Mouse (Mus musculus): ENCODE measurements at regions not wholly inside any gene's neighbourhood (a gene's known extent, or its start where the extent isn't known, plus 50 kb on each side); places are given as distances from the start of the nearest gene placed in this dataset.

GRCm38 (mm10) chr2:166427390-166427789 lies 271.9 kb upstream of the Sulf2 start:
- no peak overlapping the region for H3K27ac ChIP-seq (replicated peaks; ENCODE audit: low read depth, low read length)

GRCm38 (mm10) chr2:166426960-166427359 lies 271.5 kb upstream of the Sulf2 start:
- Histone ChIP-seq H3K4me2 (ENCODE audit: low read length) (no peak overlapping the region), H3K27ac (replicated peaks; ENCODE audit: low read depth, low read length) (no peak overlapping the region), H3K27me3 (ENCODE audit: control insufficient read depth, insufficient read depth, low read length) (no peaks in the 10 kb centered on the region), H3K9ac (replicated peaks; ENCODE audit: low read length) (no peak overlapping the region), H3K36me3 (ENCODE audit: control insufficient read depth, insufficient read depth, low read length) (no peaks in the 10 kb centered on the region), H3K4me3 (replicated peaks; ENCODE audit: low read depth, low read length) (no peak overlapping the region), H3K4me1 (ENCODE audit: control insufficient read depth, insufficient read depth, low read length) (peaks cover 27% of the 10 kb centered on the region), H3K9me3 (ENCODE audit: control insufficient read depth, low read length) (no peaks in the 10 kb centered on the region)
- no peak for ATAC-seq (ENCODE audit: low FRiP score, low TSS enrichment)
- peak; percentile 25 for DNase-seq
- 46% methylated on average over 10 of the region's 10 CpGs for WGBS

More at GRCm38 (mm10) chr2:166427390-166427789, 271.9 kb upstream of the Sulf2 start:
- DNase-seq, result no peak
- Histone ChIP-seq H3K4me3 (replicated peaks; ENCODE audit: low read depth, low read length) (no peak overlapping the region), H3K4me2 (ENCODE audit: low read length) (no peak overlapping the region), H3K9ac (replicated peaks; ENCODE audit: low read length) (no peak overlapping the region), H3K9me3 (ENCODE audit: control insufficient read depth, low read length) (no peaks in the 10 kb centered on the region), H3K36me3 (ENCODE audit: control insufficient read depth, insufficient read depth, low read length) (no peaks in the 10 kb centered on the region), H3K4me1 (ENCODE audit: control insufficient read depth, insufficient read depth, low read length) (peaks cover 26% of the 10 kb centered on the region), H3K27me3 (ENCODE audit: control insufficient read depth, insufficient read depth, low read length) (no peaks in the 10 kb centered on the region)
- WGBS, result 77% methylated on average over 6 of the region's 6 CpGs
- no peak for ATAC-seq (ENCODE audit: low FRiP score, low TSS enrichment)

GRCm38 (mm10) chr2:166426457-166426856 lies 271.0 kb upstream of the Sulf2 start:
- ATAC-seq (ENCODE audit: low FRiP score, low TSS enrichment) (no peak), DNase-seq (no peak)
- H3K27me3 ChIP-seq (ENCODE audit: control insufficient read depth, insufficient read depth, low read length), result no peaks in the 10 kb centered on the region
- no peak overlapping the region for H3K4me3 ChIP-seq (replicated peaks; ENCODE audit: low read depth, low read length)
- no peak overlapping the region for H3K9ac ChIP-seq (replicated peaks; ENCODE audit: low read length)
- peaks cover 27% of the 10 kb centered on the region for H3K4me1 ChIP-seq (ENCODE audit: control insufficient read depth, insufficient read depth, low read length)
- no peak overlapping the region for H3K4me2 ChIP-seq (ENCODE audit: low read length)
- WGBS, result 34% methylated on average over 6 of the region's 6 CpGs
- H3K27ac ChIP-seq (replicated peaks; ENCODE audit: low read depth, low read length), result no peak overlapping the region
- no peaks in the 10 kb centered on the region for H3K9me3 ChIP-seq (ENCODE audit: control insufficient read depth, low read length)
- no peaks in the 10 kb centered on the region for H3K36me3 ChIP-seq (ENCODE audit: control insufficient read depth, insufficient read depth, low read length)

GRCm38 (mm10) chr2:166425141-166425540 lies 269.7 kb upstream of the Sulf2 start:
- Histone ChIP-seq H3K27me3 (ENCODE audit: control insufficient read depth, insufficient read depth, low read length) (no peaks in the 10 kb centered on the region), H3K9ac (replicated peaks; ENCODE audit: low read length) (no peak overlapping the region), H3K9me3 (ENCODE audit: control insufficient read depth, low read length) (no peaks in the 10 kb centered on the region), H3K4me2 (ENCODE audit: low read length) (no peak overlapping the region), H3K4me3 (replicated peaks; ENCODE audit: low read depth, low read length) (no peak overlapping the region), H3K27ac (replicated peaks; ENCODE audit: low read depth, low read length) (no peak overlapping the region), H3K4me1 (ENCODE audit: control insufficient read depth, insufficient read depth, low read length) (peaks cover 27% of the 10 kb centered on the region), H3K36me3 (ENCODE audit: control insufficient read depth, insufficient read depth, low read length) (no peaks in the 10 kb centered on the region)
- WGBS, result 90% methylated on average over 3 of the region's 3 CpGs
- DNase-seq (no peak), ATAC-seq (ENCODE audit: low FRiP score, low TSS enrichment) (no peak)

GRCm38 (mm10) chr2:166423132-166423660 lies 267.7 kb upstream of the Sulf2 start:
- DNase-seq, result peak; percentile 64
- WGBS, result 4% methylated on average over 6 of the region's 6 CpGs
- H3K9me3 ChIP-seq (ENCODE audit: control insufficient read depth, low read length), result no peaks in the 10 kb centered on the region
- no peak for ATAC-seq (ENCODE audit: low FRiP score, low TSS enrichment)
- no peaks in the 10 kb centered on the region for H3K36me3 ChIP-seq (ENCODE audit: control insufficient read depth, insufficient read depth, low read length)
- H3K27me3 ChIP-seq (ENCODE audit: control insufficient read depth, insufficient read depth, low read length), result no peaks in the 10 kb centered on the region
- H3K4me3 ChIP-seq (replicated peaks; ENCODE audit: low read depth, low read length), result no peak overlapping the region
- no peak overlapping the region for H3K4me2 ChIP-seq (ENCODE audit: low read length)
- 0 out of 2 replicates have a peak overlapping the region, but pooled peaks have one; percentile 61 for H3K27ac ChIP-seq (replicated peaks; ENCODE audit: low read depth, low read length)
- H3K4me1 ChIP-seq (ENCODE audit: control insufficient read depth, insufficient read depth, low read length), result peaks cover 30% of the 10 kb centered on the region
- H3K9ac ChIP-seq (replicated peaks; ENCODE audit: low read length), result no peak overlapping the region

- Histone ChIP-seq H3K4me2 (ENCODE audit: low read length) (no peak overlapping the region), H3K4me1 (ENCODE audit: control insufficient read depth, insufficient read depth, low read length) (peaks cover 25% of the 10 kb centered on the region), H3K27me3 (ENCODE audit: control insufficient read depth, insufficient read depth, low read length) (no peaks in the 10 kb centered on the region), H3K36me3 (ENCODE audit: control insufficient read depth, insufficient read depth, low read length) (no peaks in the 10 kb centered on the region), H3K4me3 (replicated peaks; ENCODE audit: low read depth, low read length) (no peak overlapping the region), H3K27ac (replicated peaks; ENCODE audit: low read depth, low read length) (no peak overlapping the region), H3K9ac (replicated peaks; ENCODE audit: low read length) (no peak overlapping the region), H3K9me3 (ENCODE audit: control insufficient read depth, low read length) (no peaks in the 10 kb centered on the region)
- 60% methylated on average over 8 of the region's 8 CpGs for WGBS
- ATAC-seq (ENCODE audit: low FRiP score, low TSS enrichment) (no peak), DNase-seq (no peak)
Measured at GRCm38 (mm10) chr2:166420275-166420674, 264.8 kb upstream of the Sulf2 start.

- 37% methylated on average over 9 of the region's 9 CpGs for WGBS
- ATAC-seq (ENCODE audit: low FRiP score, low TSS enrichment) (no peak), DNase-seq (no peak)
- H3K27ac ChIP-seq (replicated peaks; ENCODE audit: low read depth, low read length), result no peak overlapping the region
- no peaks in the 10 kb centered on the region for H3K9me3 ChIP-seq (ENCODE audit: control insufficient read depth, low read length)
- no peak overlapping the region for H3K4me3 ChIP-seq (replicated peaks; ENCODE audit: low read depth, low read length)
- H3K9ac ChIP-seq (replicated peaks; ENCODE audit: low read length), result no peak overlapping the region
- no peaks in the 10 kb centered on the region for H3K36me3 ChIP-seq (ENCODE audit: control insufficient read depth, insufficient read depth, low read length)
- peaks cover 25% of the 10 kb centered on the region for H3K4me1 ChIP-seq (ENCODE audit: control insufficient read depth, insufficient read depth, low read length)
- no peaks in the 10 kb centered on the region for H3K27me3 ChIP-seq (ENCODE audit: control insufficient read depth, insufficient read depth, low read length)
- H3K4me2 ChIP-seq (ENCODE audit: low read length), result no peak overlapping the region
Measured at GRCm38 (mm10) chr2:166419271-166419670, 263.8 kb upstream of the Sulf2 start.

GRCm38 (mm10) chr2:166418279-166418678 lies 262.8 kb upstream of the Sulf2 start:
- Histone ChIP-seq H3K9me3 (ENCODE audit: control insufficient read depth, low read length) (no peaks in the 10 kb centered on the region), H3K4me1 (ENCODE audit: control insufficient read depth, insufficient read depth, low read length) (peaks cover 20% of the 10 kb centered on the region), H3K9ac (replicated peaks; ENCODE audit: low read length) (no peak overlapping the region), H3K36me3 (ENCODE audit: control insufficient read depth, insufficient read depth, low read length) (no peaks in the 10 kb centered on the region), H3K4me2 (ENCODE audit: low read length) (no peak overlapping the region), H3K27ac (replicated peaks; ENCODE audit: low read depth, low read length) (no peak overlapping the region; the same call in 1 of the 2 replicates), H3K27me3 (ENCODE audit: control insufficient read depth, insufficient read depth, low read length) (no peaks in the 10 kb centered on the region), H3K4me3 (replicated peaks; ENCODE audit: low read depth, low read length) (no peak overlapping the region)
- DNase-seq, result no peak
- WGBS, result 76% methylated on average over 8 of the region's 8 CpGs
- ATAC-seq (ENCODE audit: low FRiP score, low TSS enrichment), result no peak

GRCm38 (mm10) chr2:166417628-166418027 lies 262.2 kb upstream of the Sulf2 start:
- ATAC-seq (ENCODE audit: low FRiP score, low TSS enrichment) (no peak), DNase-seq (no peak)
- H3K4me1 ChIP-seq (ENCODE audit: control insufficient read depth, insufficient read depth, low read length), result peaks cover 20% of the 10 kb centered on the region
- no peak overlapping the region for H3K4me3 ChIP-seq (replicated peaks; ENCODE audit: low read depth, low read length)
- no peak overlapping the region for H3K27ac ChIP-seq (replicated peaks; ENCODE audit: low read depth, low read length)
- no peak overlapping the region for H3K4me2 ChIP-seq (ENCODE audit: low read length)
- no peak overlapping the region for H3K9ac ChIP-seq (replicated peaks; ENCODE audit: low read length)
- no peaks in the 10 kb centered on the region for H3K9me3 ChIP-seq (ENCODE audit: control insufficient read depth, low read length)
- WGBS, result 84% methylated on average over 10 of the region's 10 CpGs
- H3K36me3 ChIP-seq (ENCODE audit: control insufficient read depth, insufficient read depth, low read length), result no peaks in the 10 kb centered on the region
- no peaks in the 10 kb centered on the region for H3K27me3 ChIP-seq (ENCODE audit: control insufficient read depth, insufficient read depth, low read length)
